Mouse (Mus musculus) left cerebral cortex, postnatal 10 days (tissue): ENCODE measurements around the gene Frem3. TPM values are rescaled to one million over a fixed set of nuclear protein-coding genes. Genes with fewer than 3 reads are reported as not detected.

Experiments used
- DNase-seq, 2 experiments: peaks; one replicate each; pipeline ENCODE4 v3.0.0; 2021 to 2022; ENCODE audit warnings: low spot score in 2 of 2, mixed read lengths in 1 of 2; ENCODE audit errors: extremely low spot score in 1 of 2
- intact Hi-C: fragments of 180-260 bp; cut with DNase I; formaldehyde crosslinking; loops from one replicate; pipeline ENCODE4 v1.15.1; 2025
- total RNA-seq, 2 experiments: library from RNA; stranded (reverse); gene quantifications; 2 replicates each; pipeline ENCODE4 v1.2.3; 2021

Gene Frem3
- under 1 TPM; 0.32 to 0.64 TPM for total RNA-seq

GRCm38 (mm10) chr8:80610549-80611440 lies at the start of gene Frem3:
TSS of gene Frem3 (plus strand) at chr8:80611080.
- no peak for DNase-seq
- intact Hi-C loops: no loop called here

- DNase-seq: no peak
- intact Hi-C loops: no loop called here
Measured at GRCm38 (mm10) chr8:80564205-80564839, 46.6 kb upstream of the Frem3 start.

GRCm38 (mm10) chr8:80567471-80567870 lies 43.4 kb upstream of the Frem3 start:
- no peak for DNase-seq
- intact Hi-C loops: no loop called here

GRCm38 (mm10) chr8:80568243-80568995 lies 42.5 kb upstream of the Frem3 start:
- intact Hi-C loops: no loop called here
- no peak for DNase-seq

- intact Hi-C loops: no loop called here
- DNase-seq: no peak
Measured at GRCm38 (mm10) chr8:80572417-80573061, 38.3 kb upstream of the Frem3 start.

- DNase-seq: no peak
- intact Hi-C loops: no loop called here
Measured at GRCm38 (mm10) chr8:80577126-80577525, 33.8 kb upstream of the Frem3 start.

GRCm38 (mm10) chr8:80579038-80579437 lies 31.8 kb upstream of the Frem3 start:
- no peak for DNase-seq
- intact Hi-C loops: no loop called here

GRCm38 (mm10) chr8:80592626-80593025 lies 18.3 kb upstream of the Frem3 start:
- intact Hi-C loops: no loop called here
- no peak for DNase-seq

- intact Hi-C loops: no loop called here
- DNase-seq: no peak
Measured at GRCm38 (mm10) chr8:80600600-80601170, 10.2 kb upstream of the Frem3 start.

GRCm38 (mm10) chr8:80601886-80602285 lies 9.0 kb upstream of the Frem3 start:
- intact Hi-C loops: no loop called here
- no peak for DNase-seq

GRCm38 (mm10) chr8:80607082-80607481 lies 3.8 kb upstream of the Frem3 start:
- intact Hi-C loops: no loop called here
- no peak for DNase-seq

GRCm38 (mm10) chr8:80611441-80611751 lies 516 bp downstream of the Frem3 start:
- DNase-seq: no peak

GRCm38 (mm10) chr8:80619787-80620186 lies 8.9 kb downstream of the Frem3 start:
- intact Hi-C loops: no loop called here
- DNase-seq: no peak

More at GRCm38 (mm10) chr8:80611441-80611751, 516 bp downstream of the Frem3 start:
- intact Hi-C loops: no loop called here

- DNase-seq: no peak
- intact Hi-C loops: no loop called here
Measured at GRCm38 (mm10) chr8:80647394-80647793, 36.5 kb downstream of the Frem3 start.

- no peak for DNase-seq
- intact Hi-C loops: no loop called here
Measured at GRCm38 (mm10) chr8:80657639-80658038, 46.8 kb downstream of the Frem3 start.

- no peak for DNase-seq
- intact Hi-C loops: no loop called here
Measured at GRCm38 (mm10) chr8:80661055-80661454, 50.2 kb downstream of the Frem3 start.

GRCm38 (mm10) chr8:80663476-80663875 lies 52.6 kb downstream of the Frem3 start:
- intact Hi-C loops: no loop called here
- no peak for DNase-seq

GRCm38 (mm10) chr8:80669277-80669901 lies 58.5 kb downstream of the Frem3 start:
- DNase-seq: no peak
- intact Hi-C loops: no loop called here
